Mouse (Mus musculus) hindbrain, postnatal 0 days (tissue): ENCODE results near the gene Ptpn20. TPM values are rescaled to one million over a fixed set of nuclear protein-coding genes. Genes with fewer than 3 reads are reported as not detected.

ENCODE experiments used
- ATAC-seq: fragments of 200-750 bp; cut with Nextera tagmentation; 2 replicates; pipeline ENCODE4 v1.8.0; 2017; ENCODE audit warnings: mild to moderate bottlenecking, moderate TSS enrichment, moderate library complexity
- DNase-seq: peaks from one replicate; pipeline ENCODE4 v3.0.0-alpha.2; 2015; ENCODE audit warnings: low spot score
- H3K27ac ChIP-seq: fragments of 300-500 bp; sonication (generic); 2 replicates; pipeline ENCODE4 v1.5.1; 2014; ENCODE audit warnings: mild to moderate bottlenecking
- H3K27me3 ChIP-seq: fragments of 300-500 bp; sonication (generic); 2 replicates; pipeline ENCODE4 v1.6.1; 2014; ENCODE audit warnings: low read length, mixed read lengths; ENCODE audit not compliant: insufficient read depth
- H3K36me3 ChIP-seq: fragments of 300-500 bp; sonication (generic); 2 replicates; pipeline ENCODE4 v1.6.1; 2014; ENCODE audit warnings: low read length, mixed read lengths; ENCODE audit not compliant: insufficient read depth
- H3K4me1 ChIP-seq: fragments of 300-500 bp; sonication (generic); 2 replicates; pipeline ENCODE4 v1.6.1; 2014; ENCODE audit warnings: antibody characterized with exemption, low read length, mixed read lengths; ENCODE audit not compliant: insufficient read depth
- H3K4me2 ChIP-seq: fragments of 300-500 bp; sonication (generic); 2 replicates; pipeline ENCODE4 v1.6.1; 2014; ENCODE audit warnings: low read depth, mild to moderate bottlenecking, low read length, moderate library complexity, mixed read lengths
- H3K4me3 ChIP-seq: fragments of 300-500 bp; sonication (generic); 2 replicates; pipeline ENCODE4 v1.5.1; 2014; ENCODE audit warnings: low read length
- H3K9ac ChIP-seq: fragments of 300-500 bp; sonication (generic); replicated peaks from 2 replicates; pipeline ENCODE4 v1.6.1; 2014; ENCODE audit warnings: mild to moderate bottlenecking, low read length, moderate library complexity, mixed read lengths
- H3K9me3 ChIP-seq: fragments of 300-500 bp; sonication (generic); 2 replicates; pipeline ENCODE4 v1.6.1; 2016; ENCODE audit warnings: low read length, mixed read lengths
- CTCF ChIP-seq: IDR thresholded peaks from 2 replicates; pipeline ENCODE4 v1.5.1; 2016; ENCODE audit warnings: antibody characterized with exemption, control low read depth, low read depth
- WGBS: fragments of 180-500 bp; shearing (Covaris S2); extraction: QIAGEN DNeasy Blood & Tissue Kit; methylation state at CpG from one replicate; pipeline ENCODE4 v1.1.7; 2014; 5-methylcytosine and 5-hydroxymethylcytosine counted together
- polyA plus RNA-seq: library from polyadenylated mRNA; unstranded; fragments of >200 nt; fragmentation: Nextera tagmentation; extraction: Ambion mirVana; gene quantifications from 2 replicates; pipeline ENCODE4 v1.2.1, GENCODE M21; 2015
- total RNA-seq: library from RNA; depleted of rRNA; stranded (reverse); fragments of >200 nt; gene quantifications from 2 replicates; pipeline ENCODE4 v1.2.3, GENCODE M21; 2014; rRNA removed

Gene Ptpn20
- total and polyA plus RNA-seq, 2 experiments from 2014 or later: 0.42 to 0.44 TPM

GRCm38 (mm10) chr14:33687444-33688028 is 98.5 kb downstream of the Ptpn20 start:
- WGBS: 65% methylated on average over 6 of the region's 6 CpGs
- peaks cover 4% of the 10 kb centered on the region; the same call in 1 of the 2 replicates for H3K4me1 ChIP-seq
- H3K27ac ChIP-seq: no peak overlapping the region
- H3K36me3 ChIP-seq: no peaks in the 10 kb centered on the region
- ATAC-seq (no peak), DNase-seq (no peak)
- H3K4me3 ChIP-seq: no peak overlapping the region
- no peak overlapping the region for H3K9ac ChIP-seq
- H3K9me3 ChIP-seq: no peaks in the 10 kb centered on the region
- no peaks in the 10 kb centered on the region for H3K27me3 ChIP-seq
- no peak for TF ChIP-seq CTCF
- H3K4me2 ChIP-seq: no peak overlapping the region

- H3K4me3 ChIP-seq: no peak overlapping the region
- H3K27me3 ChIP-seq: no peaks in the 10 kb centered on the region
- H3K4me2 ChIP-seq: no peak overlapping the region
- ATAC-seq (no peak), DNase-seq (no peak)
- peak overlapping the region; percentile 20; the same call in 1 of the 2 replicates for H3K27ac ChIP-seq
- no peak overlapping the region for H3K9ac ChIP-seq
- H3K9me3 ChIP-seq: no peaks in the 10 kb centered on the region
- H3K4me1 ChIP-seq: peaks cover 6% of the 10 kb centered on the region; the same call in 1 of the 2 replicates
- H3K36me3 ChIP-seq: no peaks in the 10 kb centered on the region
- peak; percentile 8 for TF ChIP-seq CTCF
Observed at GRCm38 (mm10) chr14:33689044-33689443, 100.0 kb downstream of the Ptpn20 start.

Other genes starting within 250 kb of the Ptpn20 start
- 67.0 and 92.9 TPM in 2 replicates for gene Mapk8, start 142.0 kb upstream of the Ptpn20 start, total RNA-seq
- 30.6 and 30.8 TPM in 2 replicates for gene Mapk8, start 142.0 kb upstream of the Ptpn20 start, polyA plus RNA-seq
- gene Frmpd2, start 117.5 kb upstream of the Ptpn20 start, total RNA-seq: 0.31 and 0.97 TPM in 2 replicates
- 0.13 and 0.44 TPM in 2 replicates for gene Frmpd2, start 117.5 kb upstream of the Ptpn20 start, polyA plus RNA-seq